Mouse (Mus musculus): Measurements from ENCODE around the gene Rad9b. TPM values are rescaled to one million over a fixed set of nuclear protein-coding genes. Genes with fewer than 3 reads are reported as not detected.
A peak's percentile ranks its signal among the peaks of the same experiment; 100 is the strongest.
"Not testable (repeated sequence)": the region's sequence is repeated elsewhere in the genome, so short reads cannot be mapped to it uniquely, and the experiment has no call there.

Rad9b gene
- total RNA-seq, 2 experiments from 2014 or later = 0.36 to 1.6 TPM

GRCm38 (mm10) chr5:122319474-122320204 lies 34.4 kb downstream of the Rad9b start:
- no peak for DNase-seq (ENCODE audit: low spot score)
- intact Hi-C loops (cut with DNase I) = loop anchor here (5.0 kb wide), 1 partner anchor 32 kb away; no protein-coding TSS in a partner anchor

GRCm38 (mm10) chr5:122318976-122319375 lies 35.1 kb downstream of the Rad9b start:
- intact Hi-C loops (cut with DNase I) = not testable (repeated sequence)

GRCm38 (mm10) chr5:122318100-122318499 lies 35.9 kb downstream of the Rad9b start:
- DNase-seq (ENCODE audit: low spot score) = no peak
- intact Hi-C loops (cut with DNase I) = no loop called here

More at GRCm38 (mm10) chr5:122318976-122319375, 35.1 kb downstream of the Rad9b start:
- not testable (repeated sequence) for DNase-seq (ENCODE audit: low spot score)

GRCm38 (mm10) chr5:122317329-122318045 lies 36.5 kb downstream of the Rad9b start:
- no peak for DNase-seq (ENCODE audit: low spot score)
- intact Hi-C loops (cut with DNase I) = no loop called here

- intact Hi-C loops (cut with DNase I) = no loop called here
- DNase-seq (ENCODE audit: low spot score) = peak; percentile 90
These were observed 38.9 kb downstream of the Rad9b start for GRCm38 (mm10) chr5:122314966-122315667.

- DNase-seq (ENCODE audit: low spot score) = no peak
- intact Hi-C loops (cut with DNase I) = no loop called here
These were observed 40.9 kb downstream of the Rad9b start for GRCm38 (mm10) chr5:122312942-122313684.

- intact Hi-C loops (cut with DNase I) = no loop called here
- DNase-seq (ENCODE audit: low spot score) = no peak
These were observed 41.7 kb downstream of the Rad9b start for GRCm38 (mm10) chr5:122312346-122312745.

GRCm38 (mm10) chr5:122311692-122312091 lies 42.3 kb downstream of the Rad9b start:
- intact Hi-C loops (cut with DNase I) = no loop called here
- DNase-seq (ENCODE audit: low spot score) = no peak

- DNase-seq (ENCODE audit: low spot score) = no peak
- intact Hi-C loops (cut with DNase I) = no loop called here
These were observed 43.3 kb downstream of the Rad9b start for GRCm38 (mm10) chr5:122310699-122311098.

GRCm38 (mm10) chr5:122306536-122306935 lies 47.5 kb downstream of the Rad9b start:
- DNase-seq (ENCODE audit: low spot score) = no peak
- intact Hi-C loops (cut with DNase I) = no loop called here

- no peak for DNase-seq (ENCODE audit: low spot score)
- intact Hi-C loops (cut with DNase I) = no loop called here
These were observed 48.6 kb downstream of the Rad9b start for GRCm38 (mm10) chr5:122305472-122305871.

- intact Hi-C loops (cut with DNase I) = no loop called here
- DNase-seq (ENCODE audit: low spot score) = no peak
These were observed 49.5 kb downstream of the Rad9b start for GRCm38 (mm10) chr5:122304541-122304940.

GRCm38 (mm10) chr5:122303937-122304336 lies 50.1 kb downstream of the Rad9b start:
- DNase-seq (ENCODE audit: low spot score) = no peak
- intact Hi-C loops (cut with DNase I) = no loop called here

- DNase-seq (ENCODE audit: low spot score) = no peak
- intact Hi-C loops (cut with DNase I) = no loop called here
These were observed 51.0 kb downstream of the Rad9b start for GRCm38 (mm10) chr5:122302810-122303745.

- intact Hi-C loops (cut with DNase I) = no loop called here
- DNase-seq (ENCODE audit: low spot score) = no peak
These were observed 53.9 kb downstream of the Rad9b start for GRCm38 (mm10) chr5:122300071-122300518.

GRCm38 (mm10) chr5:122295113-122295935 lies 58.7 kb downstream of the Rad9b start:
- no peak for DNase-seq (ENCODE audit: low spot score)
- intact Hi-C loops (cut with DNase I) = no loop called here

- no peak for DNase-seq (ENCODE audit: low spot score)
- intact Hi-C loops (cut with DNase I) = no loop called here
These were observed 59.8 kb downstream of the Rad9b start for GRCm38 (mm10) chr5:122294219-122294735.

GRCm38 (mm10) chr5:122293131-122293530 lies 60.9 kb downstream of the Rad9b start:
- no peak for DNase-seq (ENCODE audit: low spot score)
- intact Hi-C loops (cut with DNase I) = no loop called here

All from heart, postnatal 25 days (tissue).